Mouse (Mus musculus) cortical plate, adult 2 months (tissue): ENCODE results near the gene Ccdc191.

ENCODE experiments used
- CTCF ChIP-seq: fragments of 200-500 bp; IDR thresholded peaks from 2 replicates; pipeline ENCODE4 v1.5.1; 2011; ENCODE audit warnings: mild to moderate bottlenecking, control low read depth, low read length; ENCODE audit not compliant: insufficient read depth; ENCODE audit errors: extremely low read depth
- POLR2A ChIP-seq: fragments of 200-500 bp; IDR thresholded peaks from 2 replicates; pipeline ENCODE4 v1.6.1; 2011; ENCODE audit warnings: mild to moderate bottlenecking, low read length, control low read depth; ENCODE audit not compliant: insufficient read depth; ENCODE audit errors: extremely low read depth

GRCm38 (mm10) chr16:43922024-43922423, 32.4 kb downstream of the Ccdc191 start:
- TF ChIP-seq CTCF (no peak), POLR2A (no peak)
